Mouse (Mus musculus): ENCODE data around the gene Haghl.

GRCm38 (mm10) chr17:25783861-25784574 lies 1.5 kb downstream of the Haghl start:
- peak; percentile 20; the same call in 1 of the 2 replicates for TF ChIP-seq POLR2A (IDR thresholded peaks at IDR 0.05; ENCODE audit: borderline replicate concordance, control insufficient read depth, low read depth, low read length)
- TF ChIP-seq CTCF (IDR thresholded peaks at IDR 0.05; ENCODE audit: control insufficient read depth, insufficient read depth, low read length): no peak

Data from bone marrow, adult 2 months (tissue).